Mouse (Mus musculus) left cerebral cortex, postnatal 14 days (tissue): ENCODE measurements around the gene Tmem164. TPM values are rescaled to one million over a fixed set of nuclear protein-coding genes. Genes with fewer than 3 reads are reported as not detected.

ENCODE experiments used
- DNase-seq, 2 experiments: peaks; one replicate each; pipeline ENCODE4 v3.0.0; 2021 to 2022; ENCODE audit warnings: low spot score in 2 of 2, mixed read lengths in 1 of 2
- intact Hi-C: fragments of 180-260 bp; cut with DNase I; formaldehyde crosslinking; loops from one replicate; pipeline ENCODE4 v1.15.1; 2025
- total RNA-seq, 2 experiments: library from RNA; stranded (reverse); gene quantifications; 2 replicates each; pipeline ENCODE4 v1.2.3; 2021

Gene Tmem164
- total RNA-seq, 2 experiments from 2014 or later = 30.2 to 31.8 TPM

GRCm38 (mm10) chrX:142808411-142808810 is 127.2 kb downstream of the Tmem164 start:
- intact Hi-C loops = loop anchor here (5.0 to 10.0 kb wide), 3 partner anchors 126 to 424 kb away; partner anchors contain the start of gene Tmem164
- DNase-seq = peak; percentile 64 to 73

GRCm38 (mm10) chrX:142813146-142813545 is 131.9 kb downstream of the Tmem164 start:
- DNase-seq = peak; percentile 41 to 60
- intact Hi-C loops = no loop called here

GRCm38 (mm10) chrX:142818057-142818682 is 137.0 kb downstream of the Tmem164 start:
- peak in 1 of 2 experiments; percentile 52 for DNase-seq
- intact Hi-C loops = no loop called here

- no peak for DNase-seq
- intact Hi-C loops = loop anchor here (5.0 to 10.0 kb wide), 2 partner anchors 144 to 621 kb away; partner anchors contain the start of gene Ammecr1
These were observed 140.0 kb downstream of the Tmem164 start for GRCm38 (mm10) chrX:142821239-142821638.

- intact Hi-C loops = loop anchor here (2.0 to 10.0 kb wide), 3 partner anchors 143 to 620 kb away; partner anchors contain the start of gene Ammecr1
- peak; percentile 19 to 25 for DNase-seq
These were observed 140.6 kb downstream of the Tmem164 start for GRCm38 (mm10) chrX:142821846-142822245.

GRCm38 (mm10) chrX:142825309-142825708 is 144.1 kb downstream of the Tmem164 start:
- DNase-seq = no peak
- intact Hi-C loops = loop anchor here (10.0 kb wide), 1 partner anchor 139 kb away; the partner anchor contains the start of gene Ammecr1

GRCm38 (mm10) chrX:142827644-142828043 is 146.4 kb downstream of the Tmem164 start:
- no peak for DNase-seq
- intact Hi-C loops = loop anchor here (10.0 kb wide), 1 partner anchor 137 kb away; the partner anchor contains the start of gene Ammecr1

GRCm38 (mm10) chrX:142828184-142828908 is 147.1 kb downstream of the Tmem164 start:
- DNase-seq = no peak
- intact Hi-C loops = loop anchor here (10.0 kb wide), 1 partner anchor 136 kb away; the partner anchor contains the start of gene Ammecr1

- no peak for DNase-seq
- intact Hi-C loops = loop anchor here (10.0 kb wide), 1 partner anchor 136 kb away; the partner anchor contains the start of gene Ammecr1
These were observed 148.1 kb downstream of the Tmem164 start for GRCm38 (mm10) chrX:142829267-142829666.

- DNase-seq = no peak
- intact Hi-C loops = loop anchor here (10.0 kb wide), 1 partner anchor 135 kb away; the partner anchor contains the start of gene Ammecr1
These were observed 148.8 kb downstream of the Tmem164 start for GRCm38 (mm10) chrX:142829866-142830470.

- no peak for DNase-seq
- intact Hi-C loops = no loop called here
These were observed 149.4 kb downstream of the Tmem164 start for GRCm38 (mm10) chrX:142830572-142830971.

- no peak for DNase-seq
- intact Hi-C loops = no loop called here
These were observed 151.0 kb downstream of the Tmem164 start for GRCm38 (mm10) chrX:142832221-142832620.

GRCm38 (mm10) chrX:142833164-142833796 is 152.1 kb downstream of the Tmem164 start:
- intact Hi-C loops = no loop called here
- no peak for DNase-seq

GRCm38 (mm10) chrX:142834807-142835206 is 153.6 kb downstream of the Tmem164 start:
- DNase-seq = no peak
- intact Hi-C loops = no loop called here

- no peak for DNase-seq
- intact Hi-C loops = no loop called here
These were observed 155.2 kb downstream of the Tmem164 start for GRCm38 (mm10) chrX:142836399-142836798.

GRCm38 (mm10) chrX:142837316-142837715 is 156.1 kb downstream of the Tmem164 start:
- intact Hi-C loops = no loop called here
- no peak for DNase-seq

GRCm38 (mm10) chrX:142838841-142839240 is 157.6 kb downstream of the Tmem164 start:
- intact Hi-C loops = no loop called here
- DNase-seq = no peak

GRCm38 (mm10) chrX:142839411-142839810 is 158.2 kb downstream of the Tmem164 start:
- intact Hi-C loops = no loop called here
- no peak for DNase-seq

GRCm38 (mm10) chrX:142841916-142842315 is 160.7 kb downstream of the Tmem164 start:
- DNase-seq = no peak
- intact Hi-C loops = no loop called here
